Mouse (Mus musculus) layer of hippocampus, adult 9-10 months (tissue): Measurements from ENCODE around the gene Wdr27.

Source experiments
- DNase-seq: peaks from one replicate; pipeline ENCODE4 v3.0.0; 2022; ENCODE audit warnings: low spot score

Gene Wdr27

GRCm38 (mm10) chr17:14817975-14818374, 125.0 kb downstream of the Wdr27 start:
- no peak for DNase-seq

DNA sequence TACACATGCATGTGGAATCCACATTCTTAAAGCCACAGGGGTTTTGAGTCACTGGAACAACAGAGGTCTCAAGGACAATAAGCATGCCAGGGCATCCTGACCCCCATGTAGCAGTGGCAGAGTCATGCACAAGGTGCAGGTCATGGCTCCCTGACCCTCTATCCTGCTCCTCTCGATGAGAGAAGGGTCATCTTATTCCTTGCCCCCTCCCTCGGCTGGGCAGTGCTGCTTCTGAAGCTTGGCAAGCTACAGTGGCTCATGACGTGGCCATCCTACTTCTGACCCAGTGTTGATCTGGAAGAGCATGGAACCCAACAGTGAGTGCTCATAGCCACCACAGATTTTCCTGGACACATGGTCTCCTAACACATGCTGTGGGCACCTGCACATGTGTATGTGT, 126.9 kb downstream of the Wdr27 start:
- DNase-seq = no peak

- DNase-seq = no peak
Measured at GRCm38 (mm10) chr17:14815304-14815703, 127.7 kb downstream of the Wdr27 start.

DNA sequence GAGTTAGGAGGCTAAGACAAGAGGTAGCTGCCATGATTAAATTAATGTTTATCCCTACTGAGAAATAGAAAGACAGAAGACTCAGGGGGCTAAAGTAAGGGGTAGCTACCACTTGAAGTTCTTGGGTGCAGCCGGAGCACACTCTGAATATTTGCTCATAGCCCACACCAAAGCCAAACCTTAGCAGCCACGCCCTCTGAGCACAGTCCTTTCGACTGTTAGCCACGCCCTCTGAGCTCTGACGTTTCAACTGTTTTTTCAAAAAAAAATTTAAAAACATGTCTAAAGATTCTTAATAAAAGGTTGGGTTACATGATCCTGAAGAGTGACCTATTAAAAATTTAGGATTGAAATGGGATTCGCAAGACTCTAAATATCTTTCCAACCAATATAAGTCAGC, 130.3 kb downstream of the Wdr27 start:
- no peak for DNase-seq

DNA sequence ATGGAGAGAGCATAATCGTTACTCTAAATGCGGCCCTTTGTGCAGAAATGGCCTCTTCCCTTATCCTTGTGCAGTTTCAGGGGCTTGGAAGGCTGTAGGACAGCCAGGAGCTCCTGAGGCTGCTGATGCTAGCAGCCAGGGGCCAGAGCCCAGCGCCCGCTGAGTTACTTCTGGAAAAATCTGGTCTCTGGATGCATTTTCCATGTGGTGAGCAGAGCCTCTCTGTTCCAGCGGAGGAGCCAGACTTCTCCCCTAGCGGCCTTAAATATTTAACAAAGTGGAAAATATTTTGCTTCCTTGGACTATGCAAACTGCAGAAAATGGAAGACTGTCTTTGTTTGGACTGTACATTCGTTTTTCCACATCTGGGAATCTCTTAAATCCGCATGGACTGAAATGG, 130.9 kb downstream of the Wdr27 start:
- DNase-seq = no peak

- DNase-seq = no peak
Measured at GRCm38 (mm10) chr17:14806808-14807207, 136.2 kb downstream of the Wdr27 start.

- no peak for DNase-seq
Measured at GRCm38 (mm10) chr17:14799243-14799642, 143.7 kb downstream of the Wdr27 start.

GRCm38 (mm10) chr17:14795074-14795473, 147.9 kb downstream of the Wdr27 start:
- DNase-seq = no peak

- no peak for DNase-seq
Measured at GRCm38 (mm10) chr17:14779356-14779755, 163.6 kb downstream of the Wdr27 start.

- DNase-seq = no peak
Measured at GRCm38 (mm10) chr17:14771339-14771738, 171.6 kb downstream of the Wdr27 start.

- no peak for DNase-seq
Measured at GRCm38 (mm10) chr17:14770377-14770776, 172.6 kb downstream of the Wdr27 start.
